Mouse (Mus musculus) hindbrain, embryonic 16.5 days (tissue): ENCODE data around the gene Gm10337. TPM values are rescaled to one million over a fixed set of nuclear protein-coding genes. Genes with fewer than 3 reads are reported as not detected.

ENCODE experiments used
- ATAC-seq: fragments of 200-750 bp; cut with Nextera tagmentation; 2 replicates; pipeline ENCODE4 v1.8.0; 2017; ENCODE audit warnings: moderate TSS enrichment, moderate library complexity
- H3K27ac ChIP-seq: fragments of 300-500 bp; sonication (generic); 2 replicates; pipeline ENCODE4 v1.5.1; 2014; ENCODE audit warnings: low read depth, mild to moderate bottlenecking, control low read depth, low read length, moderate library complexity
- H3K27me3 ChIP-seq: fragments of 300-500 bp; sonication (generic); replicated peaks from 2 replicates; pipeline ENCODE4 v1.6.1; 2014; ENCODE audit warnings: low read length; ENCODE audit not compliant: control insufficient read depth, insufficient read depth
- H3K36me3 ChIP-seq: fragments of 300-500 bp; sonication (generic); 2 replicates; pipeline ENCODE4 v1.6.1; 2014; ENCODE audit warnings: mild to moderate bottlenecking, low read length, moderate library complexity, mixed read lengths; ENCODE audit not compliant: control insufficient read depth, insufficient read depth
- H3K4me1 ChIP-seq: fragments of 300-500 bp; sonication (generic); 2 replicates; pipeline ENCODE4 v1.6.1; 2014; ENCODE audit warnings: low read depth, low read length; ENCODE audit not compliant: control insufficient read depth, insufficient read depth
- H3K4me2 ChIP-seq: fragments of 300-500 bp; sonication (generic); 2 replicates; pipeline ENCODE4 v1.6.1; 2014; ENCODE audit warnings: mild to moderate bottlenecking, low read length, control low read depth, moderate library complexity
- H3K4me3 ChIP-seq: fragments of 300-500 bp; sonication (generic); 2 replicates; pipeline ENCODE4 v1.5.1; 2014; ENCODE audit warnings: mild to moderate bottlenecking, low read length, control low read depth, moderate library complexity
- H3K9ac ChIP-seq: fragments of 300-500 bp; sonication (generic); 2 replicates; pipeline ENCODE4 v1.6.1; 2014; ENCODE audit warnings: low read depth, mild to moderate bottlenecking, control low read depth, low read length, moderate library complexity
- H3K9me3 ChIP-seq: fragments of 300-500 bp; sonication (generic); 2 replicates; pipeline ENCODE4 v1.6.1; 2014; ENCODE audit warnings: mild to moderate bottlenecking, low read length, moderate library complexity; ENCODE audit not compliant: control insufficient read depth
- WGBS: fragments of 180-500 bp; shearing (Covaris S2); extraction: QIAGEN DNeasy Blood & Tissue Kit; methylation state at CpG from one replicate; pipeline ENCODE4 v1.1.7; 2014; 5-methylcytosine and 5-hydroxymethylcytosine counted together
- polyA plus RNA-seq: library from polyadenylated mRNA; unstranded; fragments of >200 nt; fragmentation: Nextera tagmentation; extraction: Ambion mirVana; gene quantifications from 2 replicates; pipeline ENCODE4 v1.2.1, GENCODE M21; 2015

The Gm10337 gene
- polyA plus RNA-seq, 1 experiment from 2014 or later = 21.8 TPM

GRCm38 (mm10) chr15:102463666-102464065 lies 39.9 kb upstream of the Gm10337 start:
- no peaks in the 10 kb centered on the region for H3K27me3 ChIP-seq
- no peaks in the 10 kb centered on the region for H3K9me3 ChIP-seq
- H3K27ac ChIP-seq = no peak overlapping the region
- no peak overlapping the region for H3K4me2 ChIP-seq
- H3K4me3 ChIP-seq = no peak overlapping the region
- H3K36me3 ChIP-seq = no peaks in the 10 kb centered on the region
- no peak for ATAC-seq
- H3K4me1 ChIP-seq = peaks cover 11% of the 10 kb centered on the region
- no peak overlapping the region for H3K9ac ChIP-seq

GRCm38 (mm10) chr15:102468675-102469370 lies 34.7 kb upstream of the Gm10337 start:
- Histone ChIP-seq H3K36me3 (no peaks in the 10 kb centered on the region), H3K27ac (no peak overlapping the region), H3K9ac (no peak overlapping the region), H3K9me3 (no peaks in the 10 kb centered on the region), H3K4me3 (no peak overlapping the region), H3K4me2 (no peak overlapping the region), H3K27me3 (no peaks in the 10 kb centered on the region), H3K4me1 (peaks cover 13% of the 10 kb centered on the region)
- 96% methylated on average over 9 of the region's 9 CpGs for WGBS
- no peak for ATAC-seq

DNA sequence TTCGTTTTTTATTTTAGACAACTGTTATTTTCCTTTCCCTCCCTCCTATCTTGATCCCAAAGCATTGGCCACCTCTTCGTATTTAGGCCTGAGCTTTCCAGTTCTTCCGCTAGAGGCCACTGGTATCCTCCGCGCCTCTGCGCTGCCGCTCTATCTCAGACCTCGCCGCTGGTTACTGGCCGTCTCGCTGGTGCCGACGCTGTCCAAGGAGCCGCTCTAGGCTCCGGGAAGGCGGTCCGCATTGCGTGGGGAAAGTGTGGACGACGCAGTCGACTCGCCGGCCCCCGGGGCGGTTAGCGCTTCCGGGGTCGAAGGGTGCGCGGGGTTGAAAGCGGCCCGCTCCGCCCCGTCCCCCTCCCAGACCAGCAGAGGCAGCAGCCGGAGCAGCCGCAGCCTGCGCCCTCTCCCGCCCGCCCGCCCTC lies 33.3 kb upstream of the Gm10337 start, which contains the start of gene Pcbp2:
Pcbp2 (plus strand) TSS at position 357 of the 422 bp plus-strand sequence.
- Histone ChIP-seq H3K4me1 (peaks cover 13% of the 10 kb centered on the region), H3K9me3 (no peaks in the 10 kb centered on the region), H3K27me3 (no peaks in the 10 kb centered on the region), H3K27ac (peak within 1 kb of the TSS; percentile 98), H3K4me3 (peak within 1 kb of the TSS; percentile 76), H3K4me2 (peak within 1 kb of the TSS; percentile 73), H3K9ac (peak within 1 kb of the TSS; percentile 86), H3K36me3 (peaks cover 7% of the 10 kb centered on the region; the same call in 1 of the 2 replicates)
- WGBS = under 1% methylated on average over 34 of the region's 40 CpGs
- ATAC-seq = peak; percentile 99

GRCm38 (mm10) chr15:102470605-102471294 lies 32.8 kb upstream of the Gm10337 start:
- Histone ChIP-seq H3K4me2 (peak overlapping the region; percentile 73), H3K9ac (peak overlapping the region; percentile 86), H3K27ac (peak overlapping the region; percentile 98), H3K4me1 (peaks cover 13% of the 10 kb centered on the region), H3K27me3 (no peaks in the 10 kb centered on the region), H3K4me3 (peak overlapping the region; percentile 76), H3K9me3 (no peaks in the 10 kb centered on the region), H3K36me3 (peaks cover 12% of the 10 kb centered on the region)
- WGBS = under 1% methylated on average over 34 of the region's 67 CpGs
- ATAC-seq = peak; percentile 73

DNA sequence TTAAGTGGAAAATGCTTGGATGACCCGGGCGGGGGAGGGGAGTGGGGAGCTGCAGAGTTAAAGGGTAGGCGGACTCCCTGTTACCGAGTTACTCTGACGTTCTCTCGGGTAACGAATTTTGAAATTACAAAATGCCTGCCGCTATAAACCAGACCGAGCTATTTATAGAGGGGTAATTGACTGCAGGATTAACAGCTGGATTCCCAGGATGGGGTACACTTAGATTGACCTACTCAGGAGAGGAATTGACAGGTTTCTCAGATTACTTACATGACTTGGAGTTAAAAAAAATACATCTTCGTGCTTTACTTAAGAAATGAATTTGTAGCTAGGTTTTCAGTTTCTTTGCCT lies 32.3 kb upstream of the Gm10337 start:
- Histone ChIP-seq H3K4me2 (peak overlapping the region; percentile 73), H3K27me3 (no peaks in the 10 kb centered on the region), H3K9me3 (no peaks in the 10 kb centered on the region), H3K4me3 (peak overlapping the region; percentile 76), H3K36me3 (peaks cover 14% of the 10 kb centered on the region), H3K27ac (peak overlapping the region; percentile 98), H3K4me1 (peaks cover 13% of the 10 kb centered on the region), H3K9ac (peak overlapping the region; percentile 86)
- no peak for ATAC-seq
- under 1% methylated on average over 10 of the region's 10 CpGs for WGBS

DNA sequence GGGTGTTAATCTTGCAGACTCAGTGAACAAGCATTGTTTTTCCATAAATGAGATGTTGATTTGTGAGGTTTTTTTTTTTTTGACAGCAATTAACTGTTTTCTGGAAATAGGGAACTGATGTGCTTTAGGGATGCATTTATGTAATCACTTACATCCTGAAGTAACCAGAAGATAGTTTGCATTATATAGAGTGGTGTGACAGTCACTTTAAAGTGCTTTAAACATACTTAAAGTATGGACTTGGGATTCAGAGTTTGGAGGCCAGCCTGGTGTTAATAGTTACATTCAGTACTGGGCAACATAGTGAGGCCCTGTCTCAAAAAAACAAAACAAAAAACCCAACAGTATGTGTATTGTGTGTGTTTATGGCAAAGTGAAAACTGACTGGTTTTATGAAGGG lies 31.8 kb upstream of the Gm10337 start:
- Histone ChIP-seq H3K9me3 (no peaks in the 10 kb centered on the region), H3K4me1 (peaks cover 13% of the 10 kb centered on the region), H3K4me2 (peak overlapping the region; percentile 73), H3K9ac (no peak overlapping the region), H3K27ac (no peak overlapping the region), H3K4me3 (peak overlapping the region; percentile 76; the same call in 1 of the 2 replicates), H3K36me3 (peaks cover 18% of the 10 kb centered on the region), H3K27me3 (no peaks in the 10 kb centered on the region)
- ATAC-seq = no peak

- WGBS = 70% methylated on average over 2 of the region's 2 CpGs
- no peak for ATAC-seq
- Histone ChIP-seq H3K27me3 (no peaks in the 10 kb centered on the region), H3K4me1 (peaks cover 13% of the 10 kb centered on the region), H3K9me3 (no peaks in the 10 kb centered on the region), H3K4me3 (no peak overlapping the region), H3K36me3 (peaks cover 24% of the 10 kb centered on the region), H3K4me2 (no peak overlapping the region), H3K9ac (no peak overlapping the region), H3K27ac (no peak overlapping the region)
Observed at GRCm38 (mm10) chr15:102473246-102473645, 30.3 kb upstream of the Gm10337 start.

DNA sequence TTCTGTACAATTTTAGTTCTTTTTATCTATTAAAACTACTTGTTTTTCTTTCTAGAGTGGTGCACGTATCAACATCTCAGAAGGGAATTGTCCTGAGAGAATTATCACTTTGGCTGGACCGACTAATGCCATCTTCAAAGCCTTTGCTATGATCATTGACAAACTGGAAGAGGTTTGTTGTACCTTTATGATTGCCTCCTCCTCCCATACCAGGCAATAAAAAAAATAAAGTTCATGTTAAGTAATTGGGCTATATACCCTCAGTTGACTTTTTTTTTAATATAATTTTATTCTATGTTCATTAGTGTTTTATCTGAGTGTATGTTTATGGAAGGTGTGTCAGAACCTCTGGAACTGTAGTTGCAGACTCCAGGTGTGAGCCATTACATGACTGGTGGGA lies 29.0 kb upstream of the Gm10337 start:
- peaks cover 13% of the 10 kb centered on the region for H3K4me1 ChIP-seq
- H3K36me3 ChIP-seq = peaks cover 30% of the 10 kb centered on the region
- 95% methylated on average over 2 of the region's 2 CpGs for WGBS

GRCm38 (mm10) chr15:102483136-102483535 lies 20.4 kb upstream of the Gm10337 start:
- 92% methylated on average over 3 of the region's 3 CpGs for WGBS
- no peaks in the 10 kb centered on the region for H3K9me3 ChIP-seq
- no peaks in the 10 kb centered on the region for H3K27me3 ChIP-seq
- H3K4me1 ChIP-seq = no peaks in the 10 kb centered on the region
- no peak overlapping the region for H3K9ac ChIP-seq
- peaks cover 43% of the 10 kb centered on the region for H3K36me3 ChIP-seq
- no peak overlapping the region for H3K27ac ChIP-seq
- no peak overlapping the region for H3K4me2 ChIP-seq
- H3K4me3 ChIP-seq = no peak overlapping the region
- ATAC-seq = no peak

More for the DNA sequence above, 29.0 kb upstream of the Gm10337 start:
- ATAC-seq = no peak
- Histone ChIP-seq H3K9ac (no peak overlapping the region), H3K27me3 (no peaks in the 10 kb centered on the region), H3K4me3 (no peak overlapping the region), H3K9me3 (no peaks in the 10 kb centered on the region), H3K27ac (no peak overlapping the region), H3K4me2 (no peak overlapping the region)
